Mouse (Mus musculus): ENCODE data around the gene Ccdc9.

- no peak for TF ChIP-seq CTCF (IDR thresholded peaks at IDR 0.05; ENCODE audit: insufficient read depth, low read depth, low read length)
- TF ChIP-seq POLR2A (IDR thresholded peaks at IDR 0.05; ENCODE audit: insufficient read depth, low read depth, low read length): no peak
Measured at GRCm38 (mm10) chr7:16312011-16312671, 25.5 kb upstream of the Ccdc9 start.
